Mouse (Mus musculus): ENCODE measurements around the gene Plekha6.

GRCm38 (mm10) chr1:133116108-133116507 is 47.9 kb upstream of the Plekha6 start:
- no peak for TF ChIP-seq CTCF (IDR thresholded peaks at IDR 0.05; ENCODE audit: control insufficient read depth, insufficient read depth, insufficient replicate concordance, low read depth, low read length)
- no peak for TF ChIP-seq POLR2A (IDR thresholded peaks at IDR 0.05; ENCODE audit: control insufficient read depth, low read depth, low read length)

Measured in testis, adult 2 months (tissue).